Comparison of ENCODE assay signal across 21 mouse cellular contexts in the genomic region with DNA sequence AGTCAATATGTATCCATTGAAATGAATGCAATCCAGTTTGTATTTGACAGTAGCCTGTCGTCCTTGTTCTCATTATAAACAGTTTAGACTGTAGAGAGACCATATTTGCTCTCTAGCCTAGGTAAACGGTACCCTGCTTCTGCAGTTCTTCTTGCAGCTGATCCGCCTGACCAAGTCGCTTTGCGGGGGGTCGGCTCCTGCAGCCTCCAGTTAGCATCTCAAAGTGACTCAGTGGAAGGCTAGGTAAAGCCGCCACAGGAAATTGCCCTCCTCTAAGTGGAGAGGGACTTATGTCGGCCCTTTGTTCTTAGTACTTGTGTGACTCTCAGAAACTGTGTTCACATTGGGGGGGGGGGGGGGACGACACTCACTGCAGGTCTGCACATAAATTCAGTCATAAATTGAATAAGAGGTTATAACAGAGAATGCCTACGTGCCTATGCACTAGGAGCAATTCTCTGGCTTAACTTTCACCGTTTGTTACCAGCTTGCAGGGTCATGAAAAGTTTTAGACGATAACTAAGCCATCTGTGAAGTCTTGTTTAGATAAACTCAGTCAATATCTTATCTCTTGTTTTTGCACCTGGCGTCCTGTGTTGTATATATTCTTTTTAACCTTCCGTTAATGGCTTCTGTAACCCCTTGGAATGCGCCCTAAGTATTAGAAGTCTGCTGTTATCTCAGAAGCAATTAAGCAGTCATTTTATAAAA. TPM values are rescaled to one million over a fixed set of nuclear protein-coding genes. Genes with fewer than 3 reads are reported as not detected.
A peak's percentile ranks its signal among the peaks of the same experiment; 100 is the strongest.
DNase-seq lines count a peak whose midpoint lies in the region; ATAC-seq lines count a peak whose summit lies in the region.
"Had no signal": no experiment of that assay in that cellular context is flagged by ENCODE, and none has a peak within 500 bp of the region (broad histone marks: within the 10 kb centered on the region; RNA-seq: fewer than 3 reads in every experiment).

No protein-coding gene starts in this region.

- no peaks in the 10 kb centered on the region for H3K36me3 ChIP-seq in embryonic facial prominence, embryonic 10.5 days (replicated peaks)
- H3K36me3 ChIP-seq in liver, embryonic 15.5 days (replicated peaks): no peaks in the 10 kb centered on the region
- H3K36me3 ChIP-seq: embryonic facial prominence, embryonic 13.5 days; midbrain, embryonic 10.5 days had no signal

- DNase-seq in embryo, embryonic 11 days: peak; percentile 13
- no peak for DNase-seq in embryo, embryonic 9.5 days (ENCODE audit: extremely low spot score)
- DNase-seq in ES-CJ7 (ENCODE audit: low read depth, low spot score): peak; percentile 64
- peak; percentile 19 for DNase-seq in embryonic facial prominence, embryonic 10.5 days (ENCODE audit: low spot score)
- no peak for DNase-seq in left cerebral cortex, postnatal 25 days (ENCODE audit: low spot score in 2 of 2)
- no peak for DNase-seq in left cerebral cortex, postnatal 4 days
- DNase-seq in adrenal gland, postnatal 14 days: no peak
- DNase-seq: cerebellum, adult 9-11 months; right cerebral cortex, postnatal 25 days had no signal

- H3K27me3 ChIP-seq in embryonic facial prominence, embryonic 10.5 days (replicated peaks; ENCODE audit: low read depth, poor library complexity, severe bottlenecking): peaks cover 47% of the 10 kb centered on the region
- H3K27me3 ChIP-seq in liver, embryonic 15.5 days: peaks cover 26% of the 10 kb centered on the region

- H3K9me3 ChIP-seq in embryonic facial prominence, embryonic 10.5 days: no peaks in the 10 kb centered on the region
- H3K9me3 ChIP-seq in liver, embryonic 15.5 days (replicated peaks): no peaks in the 10 kb centered on the region
- H3K9me3 ChIP-seq: embryonic facial prominence, embryonic 13.5 days; midbrain, embryonic 10.5 days had no signal

- ATAC-seq in liver, embryonic 15.5 days (ENCODE audit: insufficient read depth): no peak
- ATAC-seq: hindbrain, postnatal 0 days had no signal

- intact Hi-C loops in left cerebral cortex, postnatal 25 days (cut with DNase I): loop anchor here (5.0 to 10.0 kb wide), 2 partner anchors 112 to 204 kb away; a partner anchor contains a TSS
- intact Hi-C loops in left cerebral cortex, postnatal 4 days (cut with DNase I): loop anchor here (1.0 to 10.0 kb wide), 2 partner anchors 30 to 64 kb away; no protein-coding TSS in a partner anchor

- peak overlapping the region; percentile 13 for H3K4me2 ChIP-seq in liver, embryonic 15.5 days
- H3K4me2 ChIP-seq: embryonic facial prominence, embryonic 13.5 days had no signal

- no peak overlapping the region for H3K4me3 ChIP-seq in embryonic facial prominence, embryonic 10.5 days
- no peak overlapping the region for H3K4me3 ChIP-seq in liver, embryonic 15.5 days (replicated peaks)
- H3K4me3 ChIP-seq: embryonic facial prominence, embryonic 13.5 days; midbrain, embryonic 10.5 days; myocyte had no signal

- 5% methylated on average over 15 of the region's 15 CpGs for WGBS in embryonic facial prominence, embryonic 10.5 days
- WGBS in liver, embryonic 15.5 days (ENCODE audit: insufficient replicate concordance): 17% methylated on average over 15 of the region's 15 CpGs

- H3K4me1 ChIP-seq in embryonic facial prominence, embryonic 10.5 days: peaks cover 27% of the 10 kb centered on the region
- peaks cover 30% of the 10 kb centered on the region for H3K4me1 ChIP-seq in liver, embryonic 15.5 days (replicated peaks)

- H3K27ac ChIP-seq in embryonic facial prominence, embryonic 10.5 days (replicated peaks): no peak overlapping the region
- H3K27ac ChIP-seq in liver, embryonic 15.5 days (replicated peaks): no peak overlapping the region
- H3K27ac ChIP-seq: embryonic facial prominence, embryonic 13.5 days; hindbrain, postnatal 0 days; midbrain, embryonic 10.5 days had no signal

- no peak overlapping the region for H3K9ac ChIP-seq in liver, embryonic 15.5 days
- H3K9ac ChIP-seq: embryonic facial prominence, embryonic 13.5 days had no signal

RNA-seq across cellular contexts. Expression of a gene that starts 4.3 kb away (rescaled TPM):
- polyA plus RNA-seq in embryonic facial prominence, embryonic 10.5 days (2016; fragmentation: Nextera tagmentation; extraction: Ambion mirVana): 2.4 and 2.8 TPM in 2 replicates
- 0.23 and 0.26 TPM in 2 replicates for polyA plus RNA-seq in liver, embryonic 15.5 days (2015; fragmentation: Nextera tagmentation; extraction: Ambion mirVana)
- total RNA-seq in left cerebral cortex, postnatal 25 days (2021): not detected
- not detected for total RNA-seq in left cerebral cortex, postnatal 4 days (2021)
- total RNA-seq in adrenal gland, postnatal 14 days (2021): not detected in 2 replicates
- total RNA-seq: adrenal gland, adult 18-20 months; granulocyte monocyte progenitor cell, adult 5-6 weeks; hindbrain, postnatal 0 days; left cerebral cortex, postnatal 14 days had no signal
- polyA plus RNA-seq: forebrain, embryonic 11.5 days; heart, postnatal 0 days; hindbrain, postnatal 0 days; kidney, embryonic 16.5 days; lung, embryonic 16.5 days; myocyte had no signal

RNA-seq across cellular contexts. Expression of a gene that starts 6.5 kb away (rescaled TPM):
- polyA plus RNA-seq in embryonic facial prominence, embryonic 10.5 days (2016; fragmentation: Nextera tagmentation; extraction: Ambion mirVana): 24.7 and 25.0 TPM in 2 replicates
- 3.8 and 4.3 TPM in 2 replicates for polyA plus RNA-seq in liver, embryonic 15.5 days (2015; fragmentation: Nextera tagmentation; extraction: Ambion mirVana)
- 10 to 100 TPM; 26.5 to 26.7 TPM for total RNA-seq in left cerebral cortex, postnatal 25 days (2021)
- 10 to 100 TPM; 43.0 to 44.8 TPM for total RNA-seq in left cerebral cortex, postnatal 4 days (2021)
- 18.7 and 21.9 TPM in 2 replicates for total RNA-seq in adrenal gland, postnatal 14 days (2021)

Comparison
In these comparisons a context has a peak if more than half of its experiments do, and no peak if none do; other contexts are left out.
1. DNase-seq: peak in embryo, embryonic 11 days (single experiment), ES-CJ7 (single experiment) and embryonic facial prominence, embryonic 10.5 days (single experiment); none in embryo, embryonic 9.5 days (single experiment), left cerebral cortex, postnatal 25 days (0 of 2), left cerebral cortex, postnatal 4 days (single experiment) and adrenal gland, postnatal 14 days (single experiment).